Mouse (Mus musculus) adrenal gland, adult 8-10 months (tissue): ENCODE measurements around the gene Hdac7. TPM values are rescaled to one million over a fixed set of nuclear protein-coding genes. Genes with fewer than 3 reads are reported as not detected.
A peak's percentile ranks its signal among the peaks of the same experiment; 100 is the strongest.

Source experiments
- DNase-seq: peaks from one replicate; pipeline ENCODE4 v3.0.0; 2022
- total RNA-seq, 4 experiments: library from RNA; stranded (reverse); gene quantifications; 2 replicates each; pipeline ENCODE4 v1.2.4; 2022

Gene Hdac7
- total RNA-seq, 4 experiments from 2014 or later: 86.1 to 106 (median 96.2) TPM

DNA sequence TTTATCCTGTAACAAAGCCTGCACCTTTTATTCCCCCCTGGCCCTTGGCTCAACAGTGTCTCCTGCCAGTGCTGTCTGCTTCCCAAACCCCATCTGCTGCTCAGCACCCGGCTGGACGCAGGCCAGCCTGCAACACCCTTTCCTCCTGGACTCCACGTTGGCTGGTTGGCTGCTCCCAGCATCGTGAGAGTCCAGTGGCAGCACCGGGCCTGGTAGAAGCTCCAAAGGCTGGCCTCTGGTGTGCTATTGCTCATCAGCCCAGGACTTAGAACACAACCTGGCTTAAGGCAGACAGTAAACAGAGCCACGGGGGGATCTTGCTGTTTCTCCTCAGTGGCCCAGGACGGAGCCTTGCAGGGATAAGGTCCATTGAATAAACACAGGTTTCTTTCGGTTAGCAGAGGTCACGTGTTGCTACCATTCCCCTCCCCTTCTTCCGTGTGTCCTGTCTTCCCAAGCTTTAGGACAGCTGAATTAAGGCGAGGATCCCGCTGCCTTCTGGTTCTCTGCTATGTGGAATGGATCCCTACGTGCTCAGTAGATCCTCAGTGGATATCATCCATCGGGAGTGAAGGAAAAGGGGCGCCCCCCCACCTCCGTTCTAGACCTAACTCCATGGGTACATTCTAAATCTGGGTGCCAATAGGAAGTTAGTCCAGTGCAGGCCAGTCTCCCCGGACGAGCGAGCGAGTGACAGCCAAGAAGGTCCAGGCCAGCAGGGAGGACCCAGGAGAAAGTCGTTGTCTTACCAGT lies 30.7 kb downstream of the Hdac7 start:
- no peak for DNase-seq

DNA sequence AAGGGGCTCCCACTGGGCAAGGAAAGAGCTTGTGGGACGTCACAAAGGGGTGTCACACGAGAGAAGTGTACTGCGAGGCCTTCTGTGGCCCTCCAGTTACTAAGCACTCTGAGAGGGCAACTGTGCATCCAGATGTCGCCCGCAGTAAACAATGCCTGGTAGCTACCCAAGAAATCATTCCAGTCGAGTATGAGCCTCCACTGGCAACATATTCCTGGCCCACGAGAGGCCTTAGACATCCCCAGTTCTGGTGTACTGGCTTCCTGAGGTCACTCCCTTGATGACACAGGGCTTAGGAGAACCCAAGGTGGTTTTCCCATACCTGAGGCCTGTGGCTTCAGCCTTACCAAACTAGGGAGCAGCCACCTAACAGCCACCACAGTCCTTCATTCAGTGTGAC lies 31.4 kb downstream of the Hdac7 start:
- DNase-seq: no peak

DNA sequence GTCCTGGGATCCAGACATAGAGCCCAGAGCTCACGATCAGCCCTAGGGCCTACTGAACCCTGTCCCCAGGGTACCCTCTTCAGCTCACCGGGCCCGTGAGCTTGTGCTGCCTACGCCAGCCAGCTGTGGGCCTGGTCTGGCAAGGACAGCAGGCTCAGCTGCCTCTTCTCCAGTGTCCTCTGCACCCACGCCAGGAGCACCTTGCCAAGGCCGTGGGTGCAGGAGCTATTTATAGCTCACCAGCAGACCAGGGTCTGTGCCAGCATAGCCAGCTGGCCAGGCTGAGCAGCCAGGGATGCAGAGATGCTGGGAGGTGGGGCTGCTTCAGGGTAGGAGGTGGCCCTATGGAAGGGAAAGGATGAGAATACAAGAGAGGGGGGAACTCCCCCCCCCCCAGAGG lies 32.2 kb downstream of the Hdac7 start:
- DNase-seq: peak; percentile 87

DNA sequence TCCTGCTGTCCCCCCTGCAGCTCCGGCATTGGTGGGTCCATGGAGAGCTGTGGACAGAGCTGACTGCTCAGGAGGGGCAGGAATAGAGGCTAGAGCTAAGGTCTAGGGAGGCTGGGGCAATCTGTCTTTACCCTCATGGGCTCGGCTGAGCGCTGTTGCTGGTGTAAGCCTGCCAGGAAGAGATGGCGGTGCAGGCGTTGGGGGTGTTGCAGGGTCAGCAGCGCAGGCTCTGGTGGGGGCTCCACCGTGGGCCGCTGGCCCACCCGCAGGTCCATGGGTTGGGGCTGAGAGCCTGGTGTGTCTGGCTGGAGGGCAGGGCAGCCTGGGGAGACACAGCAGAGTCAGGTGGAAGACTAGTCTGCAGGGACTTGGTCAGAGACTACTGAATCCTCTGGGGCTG lies 33.0 kb downstream of the Hdac7 start:
- no peak for DNase-seq

DNA sequence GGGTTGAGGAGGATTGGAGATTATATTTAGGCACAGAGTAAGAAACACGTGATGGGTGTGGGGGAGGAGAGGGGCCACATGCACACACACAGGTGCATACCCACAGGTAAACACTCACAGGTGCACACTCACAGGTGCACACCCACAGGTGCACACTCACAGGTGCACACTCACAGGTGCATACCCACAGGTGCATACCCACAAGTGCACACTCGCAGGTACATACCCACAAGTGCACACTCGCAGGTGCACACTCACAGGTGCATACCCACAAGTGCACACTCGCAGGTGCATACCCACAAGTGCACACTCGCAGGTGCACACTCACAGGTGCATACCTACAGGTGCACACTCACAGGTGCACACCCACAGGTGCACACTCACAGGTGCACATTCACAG lies 33.9 kb downstream of the Hdac7 start:
- DNase-seq: no peak

DNA sequence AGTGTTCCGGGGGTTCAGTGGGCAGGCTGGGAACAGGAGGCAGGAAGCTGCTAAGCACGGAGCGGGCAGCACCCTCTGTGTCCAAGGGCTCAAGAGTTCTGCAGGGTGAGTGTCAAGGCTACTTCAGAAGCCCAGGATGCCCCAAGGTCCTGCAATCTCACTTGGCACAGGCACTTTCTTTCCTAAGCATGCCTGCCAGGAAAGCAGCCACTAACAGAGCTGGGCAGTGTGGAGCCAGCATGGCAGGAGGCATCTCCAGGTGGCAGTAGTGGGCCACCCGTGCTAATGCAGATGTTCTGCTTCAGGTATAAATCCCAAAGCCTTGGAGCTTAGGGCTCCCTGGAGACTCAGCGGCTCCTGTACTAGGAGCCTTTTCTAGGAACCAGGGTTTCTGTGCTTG lies 34.4 kb downstream of the Hdac7 start:
- peak; percentile 87 for DNase-seq

DNA sequence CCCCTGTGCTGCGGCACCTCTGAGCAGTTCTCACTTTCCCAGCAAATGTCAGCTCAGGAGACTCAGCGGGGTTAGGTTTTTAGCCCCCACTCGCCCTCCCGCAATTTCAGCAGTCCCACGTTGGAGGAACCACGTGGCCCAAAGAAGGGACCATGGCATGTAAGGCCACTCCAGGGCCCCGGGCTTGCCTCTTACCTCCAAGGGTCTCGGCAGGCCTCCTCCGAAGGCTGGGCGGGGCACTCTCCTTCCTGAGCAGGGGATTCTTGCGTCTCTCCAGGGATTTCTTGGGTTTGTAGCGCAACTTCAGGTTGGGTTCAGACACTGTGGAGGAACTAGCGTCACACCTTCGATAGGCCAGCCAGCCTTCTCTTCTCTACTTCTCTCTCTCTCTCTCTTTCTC lies 35.1 kb downstream of the Hdac7 start:
- no peak for DNase-seq

DNA sequence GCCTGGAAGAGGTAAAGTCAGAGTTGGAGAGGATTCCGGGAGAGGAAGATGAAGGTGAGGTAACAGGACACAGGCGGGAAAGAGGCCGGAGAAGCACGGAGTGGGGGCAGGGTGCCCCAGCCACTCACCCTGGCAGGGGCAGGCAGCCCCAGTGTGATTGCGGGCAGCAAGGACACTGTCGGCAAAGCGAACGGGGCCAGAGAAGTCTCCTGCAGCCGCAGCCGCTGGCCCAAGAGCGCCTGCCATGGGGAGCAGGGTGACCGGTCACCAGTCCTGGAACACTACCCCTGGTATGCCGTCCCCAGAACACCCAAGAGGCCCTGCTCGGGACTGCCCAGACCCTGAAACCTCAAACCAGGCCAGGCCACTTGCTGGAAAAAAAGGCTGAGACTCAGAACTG lies 35.8 kb downstream of the Hdac7 start:
- no peak for DNase-seq

DNA sequence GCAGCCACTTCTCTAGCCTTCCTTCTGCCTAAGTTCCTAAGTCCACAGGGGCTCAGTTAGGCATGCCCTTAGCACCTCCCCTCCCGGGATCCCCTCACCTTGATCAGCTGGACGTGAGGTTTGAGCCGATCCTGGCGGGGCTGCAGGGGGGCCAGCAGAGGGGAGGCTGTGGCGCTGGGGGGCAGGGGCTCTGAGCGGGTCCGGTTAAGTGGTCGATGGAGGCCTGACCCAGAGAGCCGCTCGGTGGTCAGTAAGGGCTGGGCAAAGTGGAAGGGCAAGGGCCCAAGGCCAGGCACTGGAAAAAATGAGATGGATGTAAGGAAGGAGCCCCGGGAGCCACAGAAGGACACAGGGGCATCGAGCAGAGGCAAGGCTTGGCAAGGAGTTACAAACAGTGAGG lies 36.4 kb downstream of the Hdac7 start:
- no peak for DNase-seq

DNA sequence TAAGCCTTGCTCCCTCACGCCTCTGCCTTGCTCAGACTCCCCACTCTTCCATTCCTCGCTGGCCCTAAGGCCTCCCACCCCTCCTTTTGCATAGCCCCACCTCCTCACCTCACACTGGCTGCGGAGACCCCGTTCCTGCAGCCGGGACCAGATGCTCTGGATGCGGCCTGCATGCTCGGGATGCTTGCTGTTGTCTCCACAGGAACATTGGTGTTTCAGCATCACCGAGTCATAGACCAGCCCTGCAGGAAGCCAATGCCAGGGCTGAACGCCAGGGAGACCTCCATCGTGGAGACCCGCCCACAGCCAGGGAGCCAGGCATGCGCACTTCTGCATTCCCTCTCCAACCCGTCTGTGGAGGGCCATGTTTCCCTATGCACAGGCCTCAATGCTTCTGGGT lies 41.7 kb downstream of the Hdac7 start:
- DNase-seq: no peak

DNA sequence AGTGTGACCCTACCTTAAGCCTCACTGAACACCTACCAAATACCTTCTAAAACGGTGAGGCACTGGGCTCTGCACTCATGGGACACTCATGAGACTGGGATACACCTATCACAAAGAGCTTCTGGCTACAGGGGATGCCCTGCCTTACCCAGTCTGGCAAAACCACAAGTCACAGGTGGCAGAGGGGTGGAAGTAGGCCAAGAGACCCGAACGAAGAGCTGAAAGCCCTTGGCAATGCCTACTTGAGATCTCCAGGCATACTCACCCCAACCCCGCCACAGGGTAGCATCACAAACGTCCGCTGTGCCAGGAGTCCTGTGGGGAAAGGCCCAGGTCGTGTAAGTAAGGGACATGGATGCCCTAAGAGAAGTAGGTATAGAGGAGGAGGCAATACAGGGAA lies 42.5 kb downstream of the Hdac7 start:
- no peak for DNase-seq

DNA sequence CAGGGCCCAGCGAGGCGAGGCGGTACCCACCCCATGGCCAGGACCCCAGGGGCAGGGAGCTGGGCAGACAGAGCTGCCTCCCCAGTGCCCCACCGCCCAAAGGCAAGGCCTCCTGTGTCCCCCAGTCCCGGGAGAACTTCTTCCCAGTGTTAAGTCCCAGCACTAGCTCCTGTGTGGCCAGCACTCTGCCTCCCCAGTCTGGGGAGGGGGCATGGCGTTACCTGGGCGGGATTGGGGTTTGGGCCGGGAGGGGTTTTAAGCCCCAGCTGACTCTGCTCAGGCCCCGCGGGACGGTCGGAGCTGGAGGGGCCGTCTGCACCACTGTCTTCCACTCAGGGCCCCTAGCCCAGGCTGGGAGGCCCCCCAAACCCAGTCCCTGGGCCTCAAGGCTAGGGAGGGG lies 43.4 kb downstream of the Hdac7 start:
- DNase-seq: no peak

DNA sequence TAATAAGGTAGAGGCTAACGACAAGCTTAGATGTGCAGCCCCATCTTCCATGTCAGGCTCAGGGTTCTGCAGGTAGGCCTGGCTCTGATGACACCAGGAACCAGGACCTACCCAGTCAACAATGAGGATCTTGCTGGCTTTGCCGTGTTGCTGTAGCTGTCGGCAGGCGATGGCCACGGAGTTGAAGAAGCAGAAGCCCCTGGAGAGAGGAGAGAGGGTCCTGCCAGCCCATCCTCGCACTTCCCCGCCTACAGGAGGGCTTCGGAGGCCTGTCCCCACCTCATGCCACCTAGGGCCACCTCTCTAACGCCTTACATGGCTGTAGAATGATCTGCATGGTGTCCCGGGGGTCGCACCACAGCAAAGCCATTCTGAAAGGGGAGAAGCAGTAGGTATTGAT lies 44.9 kb downstream of the Hdac7 start:
- no peak for DNase-seq

DNA sequence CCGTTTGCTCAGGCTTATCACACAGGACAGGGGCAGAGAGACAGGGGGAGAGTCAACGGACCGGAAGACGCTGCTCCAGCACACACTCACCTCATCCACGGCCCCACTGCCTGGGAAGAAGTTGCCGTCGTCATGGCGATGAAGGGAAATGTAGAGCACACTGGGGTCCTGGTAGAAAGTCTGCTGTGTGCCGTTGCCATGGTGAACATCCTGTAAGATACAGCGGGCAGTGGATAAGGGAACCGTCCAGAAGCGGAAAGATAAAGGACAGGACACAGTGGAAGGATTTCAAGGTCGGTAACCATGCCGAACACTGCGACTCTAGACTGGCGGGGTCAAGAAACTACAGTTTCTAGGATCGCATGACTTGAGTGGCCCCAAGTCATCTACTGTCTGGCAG lies 46.2 kb downstream of the Hdac7 start:
- no peak for DNase-seq

DNA sequence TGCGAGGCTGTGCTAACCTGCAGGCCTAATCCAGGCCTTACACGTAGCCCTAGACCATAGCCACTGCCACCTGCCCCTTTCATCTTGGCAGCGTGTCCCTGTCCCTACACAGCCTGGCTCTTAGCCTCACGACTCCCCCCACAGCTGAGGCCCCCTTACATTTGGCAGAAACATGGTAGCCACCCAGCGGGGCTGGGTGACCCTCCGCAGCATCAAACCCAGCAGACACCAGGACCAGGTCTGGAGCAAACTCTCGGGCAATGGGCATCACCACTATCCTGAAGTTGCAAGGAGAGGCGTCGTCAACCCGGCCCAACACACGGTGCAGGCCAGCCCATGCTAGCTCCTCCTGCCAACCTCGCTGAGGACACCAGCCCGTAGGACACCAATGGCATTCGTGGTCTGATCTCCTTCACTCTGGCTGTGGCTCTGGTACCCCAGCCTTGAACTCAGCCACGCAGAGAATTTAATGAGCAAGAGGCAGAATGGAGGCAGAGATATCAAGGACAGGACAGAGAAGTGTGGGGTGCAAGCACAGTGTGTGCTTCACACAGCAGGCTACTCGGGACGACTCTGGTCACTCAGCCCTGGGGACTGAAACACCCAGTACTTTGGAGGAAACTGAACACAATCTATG lies 47.5 kb downstream of the Hdac7 start:
- DNase-seq: no peak

DNA sequence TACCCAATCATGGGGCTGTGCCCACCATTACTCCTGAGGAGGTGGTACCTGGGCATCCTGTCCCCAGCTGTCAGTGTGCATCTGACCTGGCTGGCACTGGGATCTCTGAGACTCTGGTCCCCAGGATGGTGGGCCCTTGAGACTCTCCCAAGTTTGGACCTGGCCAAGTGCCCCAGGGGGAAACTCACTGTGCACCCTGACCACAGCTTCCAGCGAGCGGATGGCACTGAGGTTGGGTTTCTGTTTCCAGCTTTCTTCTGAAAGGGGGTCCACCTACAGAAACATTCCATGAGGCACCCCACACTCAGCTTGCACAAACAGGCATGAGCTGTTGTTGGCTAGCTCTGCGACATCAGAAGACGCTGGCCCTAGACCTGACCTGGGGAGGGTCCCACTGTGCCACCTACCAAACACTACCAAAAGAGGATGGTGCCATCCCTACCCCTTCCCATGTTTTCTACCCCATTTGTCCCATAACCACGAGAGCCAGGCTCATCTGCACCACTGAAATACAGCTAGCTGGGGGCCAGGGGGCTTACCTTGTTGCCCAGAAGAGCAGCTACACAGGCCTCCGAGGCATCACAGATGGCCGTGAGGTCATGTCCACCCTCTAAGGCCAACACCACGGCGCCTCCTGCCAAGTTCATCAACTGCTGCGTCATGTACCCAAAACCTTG lies 48.6 kb downstream of the Hdac7 start:
- DNase-seq: no peak

DNA sequence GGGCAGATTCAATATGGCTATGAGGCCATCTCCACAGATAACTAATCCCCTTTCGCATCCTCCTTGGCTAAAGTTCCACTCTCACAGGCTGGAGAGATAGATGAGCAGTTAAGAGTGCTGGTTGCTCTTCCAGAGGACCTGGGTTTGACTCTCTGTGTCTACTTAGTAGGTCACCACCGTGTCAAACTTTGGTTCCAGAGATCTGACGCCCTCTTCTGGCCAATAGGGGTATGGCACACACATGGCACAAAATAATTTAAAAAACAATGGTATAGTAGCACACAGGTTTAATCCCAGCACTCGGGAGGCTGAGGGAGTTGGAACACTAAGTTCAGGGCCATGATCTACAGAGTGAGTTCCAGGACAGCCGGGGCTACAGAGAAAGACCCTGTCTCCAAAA lies 50.0 kb downstream of the Hdac7 start:
- DNase-seq: no peak

DNA sequence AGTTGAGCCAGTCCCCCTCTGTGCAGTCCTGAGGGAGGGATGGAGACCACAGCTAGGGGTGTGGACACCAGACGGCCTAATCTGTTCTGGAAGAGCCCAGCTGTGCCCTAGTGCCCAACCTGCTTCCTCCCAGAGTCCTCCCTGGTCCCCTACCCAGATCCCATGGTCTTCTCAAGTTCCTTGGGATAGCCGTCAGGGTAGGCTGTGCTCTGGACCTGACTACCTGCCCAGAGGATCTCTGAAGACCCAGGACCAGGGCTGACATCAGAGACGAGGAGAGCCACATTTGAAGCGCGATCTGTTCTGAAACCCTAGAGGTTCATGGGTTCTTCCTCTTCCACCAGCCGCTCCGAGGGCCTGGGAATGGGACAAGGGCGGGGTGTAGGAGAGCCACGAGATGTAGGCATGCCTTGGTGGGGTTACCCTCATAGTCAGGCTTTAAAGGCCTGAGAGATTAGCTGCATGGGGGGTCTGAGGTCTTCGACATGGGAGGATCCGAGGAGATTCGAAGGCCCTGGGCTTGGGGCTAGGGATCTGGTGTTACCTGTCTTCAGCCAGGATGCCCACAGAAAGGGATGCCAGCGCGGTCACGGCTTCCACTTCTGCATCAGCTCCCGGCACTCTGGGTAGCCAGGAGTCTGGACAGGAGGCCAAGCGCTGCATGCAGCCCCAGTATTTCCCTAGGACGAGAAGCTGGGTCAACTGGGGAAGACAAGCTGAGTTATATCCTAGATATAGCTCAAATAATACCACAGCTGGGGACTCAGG lies 50.7 kb downstream of the Hdac7 start:
- DNase-seq: no peak

DNA sequence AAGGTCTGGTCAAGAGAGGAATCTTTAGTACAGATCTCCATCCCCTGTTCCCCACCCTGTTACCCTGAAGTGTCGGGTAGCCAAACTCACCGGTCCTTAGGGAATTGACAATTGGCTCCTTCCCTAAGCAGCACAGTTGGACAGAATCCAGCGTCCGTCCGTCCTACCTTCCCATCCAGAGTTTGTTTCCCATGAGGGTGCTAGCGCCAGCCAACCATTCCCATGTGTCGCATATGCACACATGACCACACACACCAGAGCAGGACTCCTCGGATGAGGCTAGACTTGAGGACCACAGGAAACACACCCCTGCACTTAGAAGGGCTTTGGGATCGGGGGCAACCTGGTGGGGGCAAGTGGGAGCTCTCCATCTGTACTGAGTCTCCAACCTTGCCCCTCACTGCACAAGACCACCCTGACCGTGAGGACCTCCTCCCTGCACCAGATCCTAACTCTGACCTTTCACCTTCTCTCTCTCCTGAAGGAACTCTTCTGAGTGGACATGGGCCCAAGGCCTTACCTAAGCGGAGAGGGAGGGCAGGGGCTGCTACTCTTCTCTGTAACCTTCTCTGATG lies 53.1 kb downstream of the Hdac7 start:
- no peak for DNase-seq

DNA sequence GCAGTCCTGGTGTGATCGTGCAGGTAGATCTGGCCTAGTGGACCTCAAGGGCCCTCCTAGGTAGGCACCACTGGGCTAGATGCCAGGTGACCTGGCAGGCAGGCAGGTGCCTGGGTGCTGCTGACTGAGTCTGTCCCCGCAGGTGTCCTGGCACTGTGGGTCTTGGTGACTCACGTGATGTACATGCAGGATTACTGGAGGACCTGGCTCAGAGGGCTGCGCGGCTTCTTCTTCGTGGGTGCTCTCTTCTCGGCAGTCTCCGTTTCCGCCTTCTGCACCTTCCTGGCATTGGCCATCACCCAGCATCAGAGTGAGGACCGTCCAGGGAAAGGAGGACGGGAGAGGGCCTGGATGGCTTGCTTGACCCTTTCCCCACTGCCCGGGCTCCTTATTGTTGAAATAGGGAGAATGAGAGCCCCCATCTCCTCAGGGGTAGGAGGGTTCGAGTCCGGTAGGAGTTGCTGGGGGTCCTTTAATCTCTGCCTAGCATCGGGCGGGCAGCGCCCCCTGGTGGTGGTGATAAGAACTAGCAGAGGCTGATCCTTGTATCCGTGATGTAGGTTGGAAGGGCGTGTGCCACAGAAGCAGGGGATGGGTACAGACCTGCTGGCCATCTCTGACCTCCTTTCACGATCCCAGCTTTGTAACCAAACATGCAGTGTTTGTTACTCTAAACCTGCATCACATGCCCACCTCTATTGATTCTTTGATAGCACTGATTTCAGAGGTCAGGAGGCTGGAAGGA lies 54.4 kb downstream of the Hdac7 start:
- DNase-seq: no peak

DNA sequence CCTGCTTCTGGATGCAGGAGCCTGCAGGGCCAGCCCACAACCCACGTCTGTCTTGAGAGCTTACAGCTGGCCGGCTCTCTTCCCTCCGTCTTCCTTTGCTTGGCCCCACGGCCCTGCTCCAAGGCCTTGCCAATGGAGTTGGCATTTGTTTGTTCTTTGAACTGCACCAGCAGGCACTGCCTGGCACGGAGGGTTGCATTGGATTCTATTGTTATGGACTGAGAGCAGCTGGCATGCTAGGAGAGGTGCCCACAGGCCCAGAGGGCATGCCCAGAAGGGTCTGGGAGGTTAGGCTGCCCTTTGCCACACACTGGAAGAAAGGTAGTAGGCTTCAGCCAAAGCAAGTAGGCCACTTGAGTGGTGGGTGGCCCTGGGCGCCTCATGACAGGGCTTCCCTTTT lies 55.5 kb downstream of the Hdac7 start:
- peak; percentile 68 for DNase-seq
